Mouse (Mus musculus): ENCODE data around the gene Dnaja3. TPM values are rescaled to one million over a fixed set of nuclear protein-coding genes. Genes with fewer than 3 reads are reported as not detected.

Gene Dnaja3
- polyA plus RNA-seq, 1 experiment, result 13.7 TPM

- no peak overlapping the region for H3K27ac ChIP-seq (ENCODE audit: insufficient read depth, low read depth, low read length)
- H3K27me3 ChIP-seq (ENCODE audit: control insufficient read depth, insufficient read depth, low read length), result no peaks in the 10 kb centered on the region
- TF ChIP-seq POLR2A (IDR thresholded peaks at IDR 0.05; ENCODE audit: low read depth, low read length) (no peak), CTCF (IDR thresholded peaks at IDR 0.05; ENCODE audit: extremely low read depth, insufficient read length, insufficient replicate concordance, low read depth, low read length) (no peak)
- H3K4me1 ChIP-seq (ENCODE audit: control insufficient read depth, insufficient read depth, insufficient read length, low read length), result 0 out of 2 replicates have a peak, but pooled peaks cover 5% of the 10 kb centered on the region
- WGBS, result 69% methylated on average over 11 of the region's 11 CpGs
- peaks cover 58% of the 10 kb centered on the region for H3K36me3 ChIP-seq (ENCODE audit: control insufficient read depth, insufficient read depth, low read length)
- no peak overlapping the region for H3K4me3 ChIP-seq (ENCODE audit: low read depth, low read length)
Observed at GRCm38 (mm10) chr16:4655764-4656570, 16.2 kb downstream of the Dnaja3 start.

GRCm38 (mm10) chr16:4656571-4657081 lies 16.8 kb downstream of the Dnaja3 start:
- Histone ChIP-seq H3K27me3 (ENCODE audit: control insufficient read depth, insufficient read depth, low read length) (no peaks in the 10 kb centered on the region), H3K27ac (ENCODE audit: insufficient read depth, low read depth, low read length) (0 out of 2 replicates have a peak overlapping the region, but pooled peaks have one; percentile 23), H3K4me1 (ENCODE audit: control insufficient read depth, insufficient read depth, insufficient read length, low read length) (0 out of 2 replicates have a peak, but pooled peaks cover 5% of the 10 kb centered on the region), H3K4me3 (ENCODE audit: low read depth, low read length) (no peak overlapping the region), H3K36me3 (ENCODE audit: control insufficient read depth, insufficient read depth, low read length) (peaks cover 60% of the 10 kb centered on the region)
- TF ChIP-seq CTCF (IDR thresholded peaks at IDR 0.05; ENCODE audit: extremely low read depth, insufficient read length, insufficient replicate concordance, low read depth, low read length), result no peak
- TF ChIP-seq POLR2A (IDR thresholded peaks at IDR 0.05; ENCODE audit: low read depth, low read length), result no peak
- WGBS, result 87% methylated on average over 9 of the region's 9 CpGs

GRCm38 (mm10) chr16:4658781-4659245 lies 19.0 kb downstream of the Dnaja3 start:
- Histone ChIP-seq H3K27ac (ENCODE audit: insufficient read depth, low read depth, low read length) (no peak overlapping the region), H3K4me1 (ENCODE audit: control insufficient read depth, insufficient read depth, insufficient read length, low read length) (0 out of 2 replicates have a peak, but pooled peaks cover 5% of the 10 kb centered on the region), H3K4me3 (ENCODE audit: low read depth, low read length) (no peak overlapping the region), H3K27me3 (ENCODE audit: control insufficient read depth, insufficient read depth, low read length) (no peaks in the 10 kb centered on the region), H3K36me3 (ENCODE audit: control insufficient read depth, insufficient read depth, low read length) (peaks cover 51% of the 10 kb centered on the region)
- 82% methylated on average over 11 of the region's 11 CpGs for WGBS
- TF ChIP-seq CTCF (IDR thresholded peaks at IDR 0.05; ENCODE audit: extremely low read depth, insufficient read length, insufficient replicate concordance, low read depth, low read length) (no peak), POLR2A (IDR thresholded peaks at IDR 0.05; ENCODE audit: low read depth, low read length) (no peak)

GRCm38 (mm10) chr16:4659326-4659725 lies 19.5 kb downstream of the Dnaja3 start:
- TF ChIP-seq CTCF (IDR thresholded peaks at IDR 0.05; ENCODE audit: extremely low read depth, insufficient read length, insufficient replicate concordance, low read depth, low read length), result no peak
- TF ChIP-seq POLR2A (IDR thresholded peaks at IDR 0.05; ENCODE audit: low read depth, low read length), result no peak
- peaks cover 50% of the 10 kb centered on the region for H3K36me3 ChIP-seq (ENCODE audit: control insufficient read depth, insufficient read depth, low read length)
- no peak overlapping the region for H3K27ac ChIP-seq (ENCODE audit: insufficient read depth, low read depth, low read length)
- H3K27me3 ChIP-seq (ENCODE audit: control insufficient read depth, insufficient read depth, low read length), result no peaks in the 10 kb centered on the region
- 0 out of 2 replicates have a peak, but pooled peaks cover 5% of the 10 kb centered on the region for H3K4me1 ChIP-seq (ENCODE audit: control insufficient read depth, insufficient read depth, insufficient read length, low read length)
- WGBS, result 73% methylated on average over 2 of the region's 2 CpGs
- no peak overlapping the region for H3K4me3 ChIP-seq (ENCODE audit: low read depth, low read length)

GRCm38 (mm10) chr16:4661605-4662004 lies 21.8 kb downstream of the Dnaja3 start:
- no peak for TF ChIP-seq CTCF (IDR thresholded peaks at IDR 0.05; ENCODE audit: extremely low read depth, insufficient read length, insufficient replicate concordance, low read depth, low read length)
- TF ChIP-seq POLR2A (IDR thresholded peaks at IDR 0.05; ENCODE audit: low read depth, low read length), result no peak
- 79% methylated on average over 2 of the region's 2 CpGs for WGBS

GRCm38 (mm10) chr16:4663806-4664205 lies 24.0 kb downstream of the Dnaja3 start:
- WGBS, result 92% methylated on average over 2 of the region's 2 CpGs
- Histone ChIP-seq H3K4me3 (ENCODE audit: low read depth, low read length) (no peak overlapping the region), H3K27me3 (ENCODE audit: control insufficient read depth, insufficient read depth, low read length) (no peaks in the 10 kb centered on the region), H3K36me3 (ENCODE audit: control insufficient read depth, insufficient read depth, low read length) (peaks cover 58% of the 10 kb centered on the region), H3K27ac (ENCODE audit: insufficient read depth, low read depth, low read length) (no peak overlapping the region), H3K4me1 (ENCODE audit: control insufficient read depth, insufficient read depth, insufficient read length, low read length) (no peaks in the 10 kb centered on the region)
- TF ChIP-seq CTCF (IDR thresholded peaks at IDR 0.05; ENCODE audit: extremely low read depth, insufficient read length, insufficient replicate concordance, low read depth, low read length) (no peak), POLR2A (IDR thresholded peaks at IDR 0.05; ENCODE audit: low read depth, low read length) (no peak)

More at GRCm38 (mm10) chr16:4661605-4662004, 21.8 kb downstream of the Dnaja3 start:
- H3K27ac ChIP-seq (ENCODE audit: insufficient read depth, low read depth, low read length), result no peak overlapping the region
- no peak overlapping the region for H3K4me3 ChIP-seq (ENCODE audit: low read depth, low read length)
- H3K4me1 ChIP-seq (ENCODE audit: control insufficient read depth, insufficient read depth, insufficient read length, low read length), result no peaks in the 10 kb centered on the region
- peaks cover 52% of the 10 kb centered on the region for H3K36me3 ChIP-seq (ENCODE audit: control insufficient read depth, insufficient read depth, low read length)
- H3K27me3 ChIP-seq (ENCODE audit: control insufficient read depth, insufficient read depth, low read length), result no peaks in the 10 kb centered on the region

- 97% methylated on average over 2 of the region's 2 CpGs for WGBS
- Histone ChIP-seq H3K4me1 (ENCODE audit: control insufficient read depth, insufficient read depth, insufficient read length, low read length) (no peaks in the 10 kb centered on the region), H3K36me3 (ENCODE audit: control insufficient read depth, insufficient read depth, low read length) (peaks cover 60% of the 10 kb centered on the region), H3K27me3 (ENCODE audit: control insufficient read depth, insufficient read depth, low read length) (no peaks in the 10 kb centered on the region), H3K27ac (ENCODE audit: insufficient read depth, low read depth, low read length) (no peak overlapping the region), H3K4me3 (ENCODE audit: low read depth, low read length) (no peak overlapping the region)
- no peak for TF ChIP-seq POLR2A (IDR thresholded peaks at IDR 0.05; ENCODE audit: low read depth, low read length)
- TF ChIP-seq CTCF (IDR thresholded peaks at IDR 0.05; ENCODE audit: extremely low read depth, insufficient read length, insufficient replicate concordance, low read depth, low read length), result no peak
Observed at GRCm38 (mm10) chr16:4665726-4666125, 25.9 kb downstream of the Dnaja3 start.

All from small intestine, adult 2 months (tissue).